Mouse (Mus musculus) kidney, postnatal 14 days (tissue): ENCODE results near the gene Tob1.

Source experiments
- DNase-seq: peaks from one replicate; pipeline ENCODE4 v3.0.0; 2022; ENCODE audit warnings: mixed read lengths

Gene Tob1

GRCm38 (mm10) chr11:94199771-94200170, 11.5 kb upstream of the Tob1 start:
- DNase-seq, result no peak

DNA sequence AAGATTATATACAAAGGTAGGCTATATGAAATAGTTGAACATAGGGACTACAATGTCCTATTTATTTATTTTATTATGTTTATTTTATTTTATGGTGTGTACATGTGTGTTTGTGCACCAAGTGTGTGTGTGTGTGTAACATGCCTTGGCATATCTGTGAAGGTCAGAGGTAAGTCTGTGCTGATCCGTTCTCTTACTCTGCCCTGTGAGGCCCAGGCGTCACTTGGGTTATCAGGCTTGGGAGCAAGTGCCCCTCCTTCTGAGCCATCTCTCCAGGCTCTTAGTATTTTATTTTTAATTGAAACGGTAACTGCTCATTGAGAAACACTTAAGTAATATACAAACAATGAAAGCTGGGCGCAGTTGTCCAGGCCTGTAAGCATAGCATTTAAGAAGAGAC, 10.8 kb upstream of the Tob1 start:
- DNase-seq, result no peak

DNA sequence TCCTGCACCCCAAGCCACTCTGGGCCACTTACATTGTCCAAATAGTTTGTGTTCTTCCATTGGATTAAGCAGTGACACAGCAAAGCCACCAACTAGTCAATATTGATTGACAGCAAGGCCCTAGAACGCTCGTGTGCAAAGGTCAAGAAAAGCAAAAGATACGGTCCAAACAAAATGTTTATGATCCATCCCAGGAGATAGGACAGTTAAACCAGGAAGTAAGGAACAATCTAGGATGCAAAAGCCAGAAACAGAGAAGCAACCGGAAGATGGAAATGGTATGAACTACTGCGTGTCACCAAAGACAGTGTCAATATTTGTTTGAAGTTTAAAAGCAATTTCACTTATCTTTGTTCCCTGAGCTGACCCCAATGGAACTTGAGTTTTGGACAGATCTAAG, 9.1 kb upstream of the Tob1 start:
- no peak for DNase-seq

DNA sequence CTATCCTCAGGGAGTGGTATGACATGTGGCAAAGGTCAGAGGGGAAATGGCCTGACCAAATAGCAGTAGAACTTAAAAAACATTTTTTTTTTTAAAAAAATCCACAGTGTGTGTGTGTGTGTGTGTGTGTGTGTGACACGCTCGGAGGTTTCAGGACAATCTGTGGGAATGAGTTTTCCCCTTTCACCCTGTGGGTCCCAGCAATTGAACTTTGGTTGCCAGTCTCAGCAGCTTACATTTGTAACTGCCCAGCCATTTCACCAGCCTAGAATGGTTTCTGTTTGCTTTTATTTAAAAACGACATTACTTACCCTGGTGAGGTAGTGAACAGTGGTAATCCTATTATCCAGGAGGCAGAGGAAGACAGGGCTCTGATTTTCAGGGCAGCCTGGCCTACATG, 8.2 kb upstream of the Tob1 start:
- no peak for DNase-seq

DNA sequence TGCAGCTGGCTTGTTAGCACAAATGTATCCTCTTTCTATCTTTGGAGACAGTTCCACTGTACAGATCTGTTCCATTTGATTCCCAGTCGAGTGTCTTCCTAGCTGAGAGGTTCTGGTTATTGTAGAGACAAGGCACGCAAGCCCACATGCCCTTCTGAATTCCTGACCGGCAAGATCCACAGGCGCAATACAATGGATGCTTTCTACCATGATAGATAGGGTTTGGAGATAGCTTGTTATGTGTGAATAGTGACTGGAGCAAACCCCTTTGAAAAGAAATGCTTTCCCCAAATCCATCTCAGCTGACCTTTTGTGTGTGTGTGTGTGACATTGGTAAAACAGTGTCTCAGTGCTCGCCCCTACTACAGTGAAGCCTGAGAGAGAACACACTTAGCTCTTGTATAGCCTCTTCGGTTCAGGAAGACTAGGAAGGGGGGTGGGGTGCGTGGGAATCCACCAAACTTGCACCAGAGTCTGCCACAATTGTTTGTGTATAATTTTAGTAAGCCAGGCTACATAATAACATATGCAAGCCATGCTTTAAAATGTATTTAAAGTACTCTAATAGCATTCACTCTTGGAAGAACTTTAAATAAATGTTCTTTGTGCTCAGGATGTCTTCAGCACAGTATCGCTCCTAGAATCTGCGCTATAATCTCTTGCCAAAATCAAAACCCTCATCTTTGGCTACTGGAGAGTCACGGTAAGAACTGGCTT, 4.7 kb upstream of the Tob1 start:
- DNase-seq, result no peak

DNA sequence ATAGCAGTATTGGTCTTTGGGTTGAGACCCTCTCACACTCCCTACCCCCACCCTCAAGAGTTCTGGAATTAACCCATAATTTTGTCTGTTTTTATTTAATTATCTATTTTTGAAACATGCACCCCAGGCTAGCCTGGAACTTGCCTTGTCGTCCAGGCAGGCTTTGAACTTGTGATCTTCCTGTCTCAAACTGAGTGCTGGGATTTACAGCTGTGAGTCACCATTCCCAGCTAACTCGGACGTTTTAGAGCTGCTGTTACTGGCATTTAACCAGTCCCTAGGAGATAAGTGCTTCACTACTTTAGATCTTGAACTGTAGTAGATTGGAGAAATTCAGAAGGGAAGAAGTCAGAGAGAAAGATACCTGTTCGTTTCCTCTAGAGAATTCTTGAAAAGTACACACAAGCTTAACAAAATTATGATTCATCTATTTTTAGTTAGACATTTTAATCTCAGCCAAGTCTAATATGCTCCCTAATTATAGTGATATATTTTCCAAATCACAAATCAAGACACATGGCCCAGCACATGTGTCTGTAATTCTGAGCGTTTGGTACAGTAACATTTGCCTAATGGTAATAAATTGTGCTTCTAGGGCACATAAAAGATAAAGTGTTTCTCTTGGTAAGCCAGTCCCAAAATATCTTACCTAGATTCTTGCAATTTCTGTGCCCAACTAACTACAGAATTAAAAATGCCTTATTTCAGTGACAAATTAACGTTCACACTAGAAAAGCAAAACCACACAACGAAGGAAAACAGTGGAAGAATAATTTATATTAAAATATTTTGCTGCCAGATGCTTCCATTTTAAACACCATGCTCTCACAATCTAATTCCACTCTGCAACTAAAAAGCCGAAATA, 2.2 kb upstream of the Tob1 start:
- DNase-seq, result no peak

DNA sequence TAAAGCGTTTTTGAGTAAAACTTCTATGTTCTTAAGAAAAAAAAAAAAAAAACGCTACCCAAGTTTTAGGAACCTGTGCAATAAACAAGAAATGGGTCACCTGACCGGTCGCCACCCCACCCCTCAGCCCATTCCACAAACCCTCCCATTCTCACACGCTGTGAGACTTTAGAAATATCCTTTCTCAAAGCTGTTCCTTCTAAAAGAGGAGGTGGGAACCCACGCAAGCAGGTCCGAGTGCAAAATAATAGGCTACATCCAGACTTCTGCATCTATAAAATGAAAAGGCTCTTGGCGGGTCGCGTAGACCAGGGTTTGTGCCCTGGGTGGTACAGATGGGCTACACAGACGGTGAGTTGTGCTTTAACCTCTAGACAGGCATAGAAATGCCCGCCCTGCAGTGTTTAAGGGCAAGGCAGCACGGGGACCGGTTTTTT, 1.5 kb upstream of the Tob1 start:
- DNase-seq, result no peak

GRCm38 (mm10) chr11:94210191-94211086, 815 bp upstream of the Tob1 start:
- DNase-seq, result peak; percentile 96

GRCm38 (mm10) chr11:94211651-94212488, 616 bp downstream of the Tob1 start:
- DNase-seq, result peak; percentile 85

DNA sequence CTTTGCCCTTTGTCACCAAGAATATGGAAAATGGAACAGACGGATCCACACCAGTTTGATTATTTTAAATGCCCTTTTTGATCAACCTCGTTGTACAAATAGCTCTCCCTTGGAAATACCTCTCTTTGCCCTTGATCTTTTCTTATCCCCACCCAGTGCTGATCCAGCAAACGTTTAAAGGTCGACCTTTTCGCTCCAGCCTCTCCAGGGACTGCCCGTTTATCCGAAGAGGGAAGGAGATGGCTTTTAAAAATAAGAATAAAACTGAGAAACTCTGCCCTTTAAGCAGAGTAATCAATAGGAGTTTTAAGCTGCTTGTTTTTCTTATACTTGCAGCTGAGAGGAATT, 1.2 kb downstream of the Tob1 start:
- peak; percentile 27 for DNase-seq

DNA sequence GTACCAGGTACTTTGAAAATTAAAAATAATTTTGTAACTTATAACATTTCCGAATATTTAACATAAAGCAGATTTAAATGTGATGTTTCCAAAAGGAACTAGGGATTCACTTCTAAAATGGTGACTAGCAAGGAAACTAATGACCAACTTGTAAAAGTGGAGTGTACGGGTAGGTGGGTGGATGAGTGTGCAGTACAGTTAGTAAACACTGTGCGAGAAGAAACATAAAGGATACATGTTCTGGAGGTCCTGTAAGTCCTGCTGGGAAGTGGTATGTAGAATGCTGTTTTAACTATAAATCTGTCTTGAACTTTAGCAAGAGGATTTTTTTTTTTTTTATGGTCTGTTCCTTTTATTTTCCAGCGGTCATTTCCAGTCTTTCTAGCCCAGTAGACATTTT, 1.7 kb downstream of the Tob1 start:
- DNase-seq, result no peak

DNA sequence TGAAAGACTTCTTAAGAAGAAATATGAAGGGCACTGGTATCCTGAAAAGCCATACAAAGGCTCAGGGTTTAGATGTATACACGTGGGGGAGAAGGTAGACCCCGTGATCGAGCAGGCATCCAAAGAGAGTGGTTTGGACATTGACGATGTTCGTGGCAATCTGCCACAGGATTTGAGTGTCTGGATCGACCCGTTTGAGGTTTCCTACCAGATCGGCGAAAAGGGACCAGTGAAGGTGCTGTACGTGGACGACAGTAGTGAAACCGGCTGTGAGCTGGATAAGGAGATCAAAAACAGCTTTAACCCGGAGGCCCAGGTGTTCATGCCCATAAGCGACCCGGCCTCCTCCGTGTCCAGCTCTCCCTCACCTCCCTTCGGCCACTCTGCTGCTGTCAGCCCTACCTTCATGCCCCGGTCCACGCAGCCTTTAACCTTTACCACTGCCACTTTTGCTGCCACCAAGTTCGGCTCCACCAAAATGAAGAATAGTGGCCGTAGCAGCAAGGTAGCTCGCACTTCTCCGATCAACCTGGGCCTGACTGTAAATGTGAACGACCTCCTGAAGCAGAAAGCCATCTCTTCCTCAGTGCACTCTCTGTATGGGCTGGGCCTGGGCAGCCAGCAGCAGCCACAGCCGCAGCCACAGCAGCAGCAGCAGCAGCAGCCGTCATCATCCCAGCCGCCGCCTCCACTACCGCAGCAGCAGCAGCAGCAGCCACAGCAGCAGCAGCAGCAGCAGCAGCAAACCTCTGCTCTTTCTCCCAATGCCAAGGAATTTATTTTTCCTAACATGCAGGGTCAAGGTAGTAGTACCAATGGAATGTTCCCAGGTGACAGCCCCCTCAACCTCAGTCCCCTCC, 2.7 kb downstream of the Tob1 start:
- DNase-seq, result peak; percentile 35

GRCm38 (mm10) chr11:94215581-94215980, 4.3 kb downstream of the Tob1 start:
- no peak for DNase-seq

DNA sequence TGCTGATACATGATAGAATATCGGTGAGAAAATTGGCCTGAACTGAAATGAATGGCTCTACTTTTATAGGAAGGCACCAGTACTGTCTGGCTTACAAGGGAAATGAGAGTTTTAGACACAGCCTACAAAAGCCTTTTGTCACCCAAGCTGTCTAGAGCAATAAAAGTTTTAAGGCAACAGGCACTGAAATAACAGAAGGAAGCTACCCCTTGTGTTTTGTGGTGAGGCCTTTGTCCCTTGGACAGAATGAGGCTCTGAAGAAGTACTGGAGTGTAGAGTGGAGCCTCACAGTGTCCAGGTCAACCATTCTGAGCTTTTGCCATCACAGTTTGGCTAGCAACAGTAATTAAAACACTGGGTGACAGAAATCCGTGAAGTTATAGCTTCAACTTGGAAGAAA, 5.0 kb downstream of the Tob1 start:
- DNase-seq, result no peak

- no peak for DNase-seq
These were observed 10.0 kb downstream of the Tob1 start for GRCm38 (mm10) chr11:94221257-94221656.

- DNase-seq, result no peak
These were observed 12.3 kb downstream of the Tob1 start for GRCm38 (mm10) chr11:94223531-94223930.

DNA sequence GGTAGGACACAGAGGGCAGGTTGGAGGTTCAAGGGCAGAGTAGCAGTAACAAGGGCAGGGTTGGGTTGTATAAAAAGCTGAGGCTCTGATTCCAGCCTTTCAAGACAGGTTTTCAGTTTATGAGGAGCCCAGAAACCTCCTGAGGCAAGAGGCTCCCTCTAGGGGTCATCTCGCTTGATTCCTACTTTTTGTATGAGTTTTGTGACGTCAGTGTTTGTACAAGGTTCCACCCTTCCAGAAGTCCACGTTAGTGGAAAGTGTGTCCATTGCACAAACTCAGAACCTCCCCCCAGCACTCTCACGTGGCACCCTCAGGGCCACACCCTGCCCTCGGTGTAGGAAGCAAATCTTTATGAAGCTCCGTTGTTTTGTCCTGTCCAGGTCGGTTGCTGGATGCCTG, 14.7 kb downstream of the Tob1 start:
- peak; percentile 81 for DNase-seq

DNA sequence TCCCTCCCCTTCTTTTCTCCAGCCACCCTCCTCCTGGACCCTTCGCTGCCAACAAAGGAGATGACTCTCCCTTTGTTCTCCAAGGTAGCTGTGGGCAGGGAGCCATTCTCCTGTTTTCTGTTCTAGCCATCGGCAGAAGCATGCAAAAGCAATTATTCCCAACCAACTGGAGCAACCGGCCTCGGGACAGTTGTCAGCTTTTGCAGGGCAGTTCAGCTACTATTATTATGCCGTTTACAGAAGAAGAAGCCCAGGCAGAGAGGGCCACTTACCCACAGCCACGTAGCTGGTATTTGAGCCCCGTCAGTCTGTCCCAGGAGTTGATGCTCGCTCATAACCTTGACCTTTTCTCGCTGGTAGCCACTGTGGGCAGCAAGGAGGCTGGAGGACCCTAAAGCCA, 17.2 kb downstream of the Tob1 start:
- no peak for DNase-seq

GRCm38 (mm10) chr11:94229207-94229960, 18.1 kb downstream of the Tob1 start:
- DNase-seq, result peak; percentile 17

DNA sequence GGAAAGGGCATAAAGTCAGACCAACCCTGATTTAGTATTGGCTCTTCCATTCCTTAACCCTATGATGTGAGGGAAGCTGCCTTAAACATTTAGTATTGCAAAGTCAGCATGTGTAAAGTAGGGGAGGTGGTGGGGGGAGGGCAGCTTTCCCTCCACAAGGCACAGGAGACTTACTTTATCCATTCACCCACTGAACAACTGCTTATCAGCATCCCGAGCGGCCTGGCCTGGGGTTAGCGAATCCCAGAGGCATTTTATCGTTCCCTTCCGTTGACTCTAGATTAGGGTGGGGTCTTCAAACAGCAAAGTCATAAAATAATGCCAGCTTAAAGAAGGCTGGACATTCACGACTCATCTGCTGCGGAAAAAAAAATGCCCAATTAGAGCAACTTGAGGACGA, 19.0 kb downstream of the Tob1 start:
- DNase-seq, result no peak
